Mouse (Mus musculus) layer of hippocampus, postnatal 14 days (tissue): ENCODE measurements around the gene Klhl33. TPM values are rescaled to one million over a fixed set of nuclear protein-coding genes. Genes with fewer than 3 reads are reported as not detected.
A peak's percentile ranks its signal among the peaks of the same experiment; 100 is the strongest.
"Not testable (repeated sequence)": the region's sequence is repeated elsewhere in the genome, so short reads cannot be mapped to it uniquely, and the experiment has no call there.

ENCODE experiments used
- DNase-seq, 2 experiments: peaks; one replicate each; pipeline ENCODE4 v3.0.0; 2021 to 2022; ENCODE audit warnings: low spot score in 2 of 2, mixed read lengths in 1 of 2
- total RNA-seq, 2 experiments: library from RNA; stranded (reverse); gene quantifications; 2 replicates each; pipeline ENCODE4 v1.2.3; 2021

The Klhl33 gene
- total RNA-seq, 2 experiments from 2014 or later, result 2.4 to 2.5 TPM

DNA sequence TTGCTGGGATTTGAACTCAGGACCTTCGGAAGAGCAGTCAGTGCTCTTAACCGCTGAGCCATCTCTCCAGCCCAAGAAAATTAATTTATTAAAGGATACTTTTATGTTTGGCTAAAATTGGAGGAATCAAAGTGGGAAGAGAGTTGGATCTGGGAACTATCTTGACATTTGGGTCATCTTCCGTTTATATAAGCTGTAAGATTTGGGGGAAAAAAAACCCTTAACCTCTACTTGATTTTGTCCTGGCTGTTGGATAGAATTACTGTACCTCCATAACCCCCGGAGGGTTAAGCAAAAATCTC is 7.5 kb upstream of the Klhl33 start:
- no peak for DNase-seq

DNA sequence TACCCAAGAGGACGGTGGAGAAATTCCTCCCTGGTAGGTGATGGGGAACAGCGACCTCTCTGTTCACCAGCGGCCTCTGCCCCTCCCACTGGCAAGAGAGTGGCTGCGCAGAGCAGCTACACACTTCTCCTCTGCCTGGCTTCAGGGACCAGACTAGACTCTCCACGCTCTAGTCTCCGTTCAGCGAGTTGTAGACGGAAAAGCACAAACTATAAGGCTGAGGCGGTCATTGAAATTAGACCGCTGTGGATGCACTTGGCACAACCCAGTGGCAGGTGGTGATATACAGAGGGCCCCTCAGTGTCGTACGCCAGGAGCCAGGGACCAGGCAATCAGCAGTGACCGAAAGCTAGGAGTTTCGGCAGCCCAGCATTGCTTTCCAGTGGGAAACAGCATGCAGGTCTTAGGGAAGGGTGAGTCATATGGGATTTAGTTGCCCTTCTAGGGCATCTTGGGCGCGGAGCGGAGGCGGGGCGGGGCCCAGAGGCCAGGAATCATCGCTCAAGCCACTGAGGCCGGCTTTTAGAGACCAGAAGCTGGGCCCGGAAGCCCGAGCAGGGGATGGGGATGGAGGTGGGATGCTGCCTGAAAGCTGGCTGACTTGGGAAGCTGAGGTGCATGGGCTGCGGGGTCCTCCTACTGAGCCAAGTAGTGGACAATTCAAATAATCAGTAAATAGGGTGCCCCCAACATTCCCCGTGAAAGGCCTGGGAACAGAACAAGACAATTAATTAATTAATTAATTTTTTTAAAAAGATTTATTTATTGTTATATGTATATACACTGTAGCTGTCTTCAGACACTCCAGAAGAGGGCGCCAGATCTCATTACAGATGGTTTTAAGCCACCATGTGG is 6.9 kb upstream of the Klhl33 start:
- DNase-seq, result peak; percentile 9 to 19

DNA sequence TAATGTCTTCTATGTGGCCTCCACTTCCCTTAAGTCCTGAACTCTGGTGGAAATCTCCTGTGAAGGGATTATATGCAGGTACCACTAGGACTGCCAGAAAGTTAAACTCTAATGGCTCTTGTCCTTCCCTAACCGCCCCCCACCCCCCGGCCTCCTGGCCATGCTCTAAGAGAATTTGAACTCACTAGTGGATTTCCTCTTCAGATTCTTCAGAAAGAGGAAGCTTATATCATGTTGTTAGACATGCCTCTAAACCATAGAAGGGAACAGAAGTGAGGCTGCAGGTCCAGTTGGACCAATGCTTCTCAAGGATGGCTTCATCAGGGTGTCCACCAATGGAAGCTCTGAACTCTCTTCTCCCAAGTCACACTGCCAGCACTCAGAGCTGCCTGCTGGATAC is 685 bp upstream of the Klhl33 start:
- DNase-seq, result not testable (repeated sequence)

DNA sequence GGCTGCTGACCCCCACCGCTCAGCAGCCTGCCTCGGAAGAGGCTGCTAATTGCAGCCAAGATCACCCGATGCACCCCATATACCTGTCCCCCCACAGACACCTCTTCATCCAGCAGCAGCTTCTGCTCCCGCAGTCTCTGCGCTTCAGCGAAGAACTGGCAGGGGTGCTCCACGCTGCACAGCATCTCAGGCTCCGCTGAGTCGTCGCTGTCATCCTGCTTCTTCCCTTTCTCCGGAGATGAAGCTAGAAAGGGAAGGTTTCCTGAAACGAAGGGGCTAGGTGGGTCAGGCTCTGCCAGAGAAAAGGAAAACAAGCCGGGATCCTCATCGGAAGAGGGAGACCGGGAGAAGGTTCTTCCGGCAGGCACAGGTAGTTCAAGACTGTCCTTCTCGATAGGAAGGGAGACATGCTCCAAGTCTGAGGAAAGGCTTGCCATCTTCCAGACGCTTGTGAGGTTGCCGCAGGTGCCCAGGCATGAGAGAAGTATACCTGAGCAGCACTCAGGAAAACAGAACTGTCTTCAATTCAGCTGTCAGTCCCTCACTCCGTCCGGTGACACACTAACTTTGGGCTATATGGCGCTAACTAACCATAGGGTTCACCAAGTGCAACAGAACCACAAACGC is 447 bp downstream of the Klhl33 start:
- DNase-seq, result peak; percentile 12 to 27

DNA sequence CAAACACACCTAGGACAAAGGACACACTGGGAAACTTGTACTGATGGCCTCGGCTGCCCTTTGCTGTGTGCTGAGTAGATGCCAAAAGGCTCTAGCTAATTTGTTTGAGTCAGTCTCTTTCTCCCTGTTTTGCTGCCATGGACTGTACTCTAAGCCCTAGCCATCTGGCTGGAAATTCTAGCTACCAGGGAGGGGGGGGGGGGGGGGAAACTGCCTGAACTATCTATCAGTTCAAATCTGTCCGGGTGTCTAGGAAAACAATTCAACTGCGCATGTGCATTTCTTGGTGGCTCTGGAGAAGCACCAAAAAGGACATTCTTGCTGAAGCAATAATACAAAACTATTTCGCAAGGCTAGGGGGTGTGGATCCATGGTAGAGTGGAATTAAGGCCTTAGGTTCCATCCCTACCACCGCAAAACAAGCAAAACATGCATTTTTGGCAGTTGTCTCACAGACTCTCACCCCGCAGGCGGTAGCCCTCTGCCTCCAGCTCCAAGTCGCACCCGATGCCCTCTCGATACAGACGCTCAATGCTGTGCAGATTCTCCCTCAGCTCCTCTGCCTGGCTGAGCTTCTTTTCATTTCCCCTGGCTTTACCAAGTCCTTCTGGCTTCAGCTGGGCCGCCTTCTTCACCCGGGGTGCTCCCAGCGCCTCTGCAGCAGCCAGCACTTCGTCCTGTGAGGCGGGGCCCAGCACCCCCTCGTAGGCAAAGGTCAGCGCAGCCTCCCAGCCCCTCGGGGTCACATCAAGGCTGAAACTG is 1.1 kb downstream of the Klhl33 start:
- peak; percentile 30 to 35 for DNase-seq

DNA sequence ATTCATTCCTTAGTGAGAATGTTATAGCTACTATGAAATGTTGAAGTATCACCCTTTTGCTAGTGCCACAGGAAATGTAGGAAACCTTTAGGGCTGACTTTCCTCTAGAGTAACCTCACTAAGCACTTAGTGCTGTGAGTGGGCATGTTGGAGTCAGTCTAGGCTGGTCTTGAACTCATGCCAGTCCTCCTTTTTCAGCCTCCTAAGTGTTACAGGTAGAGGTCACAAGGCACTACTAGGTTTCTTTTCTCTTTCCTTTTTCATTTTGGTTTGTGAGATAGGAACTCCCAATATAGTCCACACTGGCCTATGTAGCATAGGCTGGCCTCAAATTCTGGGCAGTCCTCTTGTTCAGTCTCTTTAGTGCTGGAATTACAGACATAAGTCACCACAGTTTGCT is 1.9 kb downstream of the Klhl33 start:
- no peak for DNase-seq

DNA sequence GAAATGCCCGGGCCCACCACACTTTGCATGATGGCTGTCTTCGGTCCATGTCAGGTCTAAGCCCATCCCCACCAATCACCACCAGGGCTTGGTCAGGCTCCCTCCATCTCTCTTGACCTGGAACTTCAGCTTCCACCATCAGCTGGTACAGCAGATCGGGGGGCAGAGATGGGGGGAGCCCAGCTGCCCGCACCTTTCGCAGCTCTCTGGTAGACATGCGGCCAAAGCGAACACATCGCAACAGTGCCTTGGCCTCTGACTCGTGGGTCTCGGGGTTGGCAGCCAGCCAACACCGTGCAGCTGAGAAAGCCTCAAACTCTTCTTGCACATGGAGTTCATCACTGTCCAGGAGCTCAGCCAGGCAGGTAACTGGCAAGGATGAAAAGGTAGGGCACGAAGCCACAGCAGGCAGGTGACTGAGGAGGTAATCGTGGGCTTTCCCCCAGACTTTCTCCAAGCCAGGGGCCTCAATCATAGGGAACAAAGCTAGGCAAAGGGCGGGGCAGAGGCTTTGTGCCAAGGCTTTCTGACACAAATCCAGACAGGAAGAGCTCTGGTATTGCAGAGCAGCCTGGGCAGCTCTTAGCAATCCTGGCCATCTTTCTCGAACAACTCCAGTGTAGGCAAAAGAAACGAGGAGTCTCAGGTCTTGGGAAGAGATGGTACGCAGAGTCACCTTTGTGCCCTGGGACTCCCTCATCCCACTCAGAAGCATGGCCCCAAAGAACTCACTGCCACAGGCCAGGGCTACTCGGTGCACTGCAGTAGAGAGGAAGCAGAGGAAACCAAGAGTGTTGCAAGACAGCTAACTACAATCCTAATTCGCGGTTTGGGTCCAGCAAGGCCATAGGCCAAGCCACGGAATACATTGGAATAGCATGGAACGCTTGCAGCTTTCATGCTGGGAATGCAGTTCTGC is 4.5 kb downstream of the Klhl33 start:
- DNase-seq, result no peak

DNA sequence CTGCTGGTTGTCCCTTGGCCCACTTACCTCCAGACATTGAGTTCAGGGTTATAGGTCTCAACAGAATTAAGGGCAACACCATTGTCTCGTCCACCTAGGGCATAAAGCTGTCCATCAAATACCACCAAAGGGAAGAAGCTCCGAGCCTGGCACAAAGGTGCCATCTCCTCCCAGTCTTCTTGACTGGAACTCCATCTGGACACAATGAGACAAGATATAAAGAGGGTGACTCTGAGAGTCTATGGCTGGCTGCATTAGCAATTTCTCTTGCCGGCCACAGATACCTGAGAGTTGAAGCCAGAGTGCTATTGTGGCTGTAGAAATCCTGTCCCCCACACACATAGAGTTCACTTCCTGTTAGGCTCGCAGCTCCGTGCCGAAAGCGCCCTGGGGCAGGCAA is 5.2 kb downstream of the Klhl33 start:
- no peak for DNase-seq

DNA sequence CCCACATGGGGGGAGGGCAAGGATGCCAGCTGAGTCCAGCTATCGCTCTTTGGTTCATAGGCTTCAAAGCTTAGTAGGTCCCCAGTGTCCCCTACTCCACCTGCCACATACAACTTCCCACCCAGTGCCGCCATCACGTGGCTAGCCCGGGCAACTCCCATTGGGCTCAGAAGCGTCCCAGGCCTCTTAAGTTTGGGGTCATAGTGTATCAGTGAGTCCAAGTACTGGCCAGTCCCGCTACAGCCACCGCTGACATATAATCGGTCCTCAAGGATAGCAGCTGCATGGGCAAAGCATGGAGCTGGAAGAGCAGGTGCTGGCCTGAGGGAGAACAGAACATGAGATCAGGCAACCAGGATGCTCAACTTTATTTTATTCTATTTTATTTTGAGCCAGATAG is 5.7 kb downstream of the Klhl33 start:
- no peak for DNase-seq

DNA sequence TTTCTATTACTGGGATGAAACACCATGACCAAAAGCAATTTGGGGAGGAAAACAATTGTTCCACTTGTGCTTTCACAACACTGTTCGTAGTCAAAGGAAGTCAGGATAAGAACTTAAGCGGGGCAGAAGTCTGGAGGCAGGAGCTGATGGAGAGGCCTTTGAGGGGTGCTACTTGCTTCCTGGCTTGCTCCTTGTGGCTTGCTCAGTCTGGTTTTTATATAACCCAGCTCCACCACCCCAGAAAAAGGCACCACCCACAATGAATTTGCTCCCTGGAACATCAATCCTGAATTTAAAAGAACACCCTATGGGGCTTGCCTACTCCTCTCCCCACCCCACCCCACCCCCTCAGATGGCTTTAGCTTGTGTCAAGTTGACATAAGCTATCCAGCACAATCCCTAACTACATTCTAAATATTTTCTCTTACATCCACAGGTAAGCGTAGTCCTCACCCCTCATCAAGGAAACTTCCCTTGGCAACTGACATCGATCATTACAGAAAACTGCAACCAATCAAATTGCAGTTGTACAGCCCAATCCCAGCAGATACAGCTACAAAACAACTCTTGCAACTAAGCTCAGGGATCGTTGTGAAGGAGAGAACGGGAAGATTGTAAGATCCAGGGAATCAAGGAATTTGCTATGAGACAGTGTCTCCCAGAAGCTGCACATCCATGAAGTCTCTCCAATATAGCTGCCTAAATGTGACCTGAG is 20.9 kb downstream of the Klhl33 start:
- no peak for DNase-seq

DNA sequence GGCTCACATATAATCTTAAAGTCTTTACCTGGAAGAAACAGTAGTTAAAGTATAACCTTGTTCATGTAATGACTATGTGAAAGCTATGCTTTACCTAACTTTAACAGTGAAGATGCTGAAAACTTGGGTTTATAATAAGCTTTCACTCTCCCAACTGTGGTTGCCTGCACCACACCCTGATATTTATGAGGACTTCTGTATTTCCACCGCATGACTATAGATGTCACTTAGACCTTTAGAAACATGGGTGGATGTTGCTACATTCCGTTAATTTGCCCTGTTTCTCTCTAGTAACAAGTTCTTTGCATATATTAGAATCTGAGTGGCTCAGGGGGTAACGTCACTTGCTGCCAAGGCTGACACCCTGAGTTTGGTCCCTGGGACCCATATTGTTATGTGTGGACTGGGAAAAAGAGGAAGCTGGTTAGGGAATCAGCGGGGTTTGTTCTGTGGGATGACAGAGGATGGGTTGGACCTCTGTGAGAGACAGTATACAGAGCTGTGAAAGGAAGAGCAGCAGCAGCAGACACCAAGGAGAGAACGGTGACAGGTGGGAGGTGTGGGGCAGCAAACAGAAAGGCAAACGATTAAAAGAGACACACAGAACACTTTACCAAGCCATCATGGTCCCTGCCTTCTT is 21.6 kb downstream of the Klhl33 start:
- DNase-seq, result no peak

DNA sequence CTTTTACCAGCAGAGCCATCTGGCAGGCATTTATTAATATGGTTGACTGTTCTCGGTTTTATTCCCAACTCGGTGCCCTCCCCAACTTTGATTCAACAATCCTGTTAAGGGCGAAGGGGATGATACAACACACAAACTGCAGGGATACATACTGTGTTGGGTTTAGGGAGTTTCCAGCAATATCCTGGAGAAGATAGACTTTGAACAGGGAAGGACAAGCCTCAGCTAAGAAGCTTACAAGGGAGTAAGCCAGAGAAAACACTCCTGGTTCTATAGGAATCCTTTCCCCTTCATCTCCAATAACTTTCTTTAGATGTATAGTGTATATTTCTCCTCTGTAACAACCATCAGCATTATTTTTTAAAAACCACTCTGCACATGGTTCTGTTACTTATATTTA is 22.1 kb downstream of the Klhl33 start:
- no peak for DNase-seq

DNA sequence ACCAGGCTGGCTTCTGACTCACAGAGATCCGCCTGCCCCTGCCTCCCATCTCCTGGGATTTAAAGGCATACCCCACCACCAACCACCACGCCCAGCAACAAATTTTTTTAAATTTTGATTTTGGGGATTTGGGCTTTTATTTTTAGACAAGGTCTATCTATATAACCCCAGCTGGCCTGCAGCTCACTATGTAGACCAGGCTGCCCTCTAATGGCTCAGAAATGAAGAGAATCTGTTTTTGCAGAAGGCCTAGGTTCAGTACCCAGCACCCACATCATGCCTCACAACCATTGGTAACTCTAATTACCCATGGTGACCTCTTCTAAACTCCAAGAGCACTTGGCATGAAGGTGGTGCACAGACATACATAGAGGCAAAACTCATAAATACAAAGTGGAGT is 26.0 kb downstream of the Klhl33 start:
- no peak for DNase-seq

DNA sequence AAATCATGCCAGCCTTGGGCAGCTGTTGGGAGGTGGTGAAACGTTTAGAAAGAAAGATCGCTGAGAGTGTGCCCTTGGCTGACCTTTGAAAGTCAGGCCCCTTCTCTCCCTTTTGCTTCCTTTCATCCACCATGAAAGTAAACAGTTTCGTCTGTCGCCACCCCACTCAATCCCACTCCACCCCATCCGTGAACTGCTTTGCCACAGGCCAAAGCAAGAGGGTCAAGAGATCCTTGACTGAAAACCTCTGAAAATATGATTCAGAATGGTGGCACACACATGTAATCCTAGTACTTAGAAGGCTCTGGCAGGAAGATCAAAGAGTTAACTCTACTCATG is 26.5 kb downstream of the Klhl33 start:
- no peak for DNase-seq

DNA sequence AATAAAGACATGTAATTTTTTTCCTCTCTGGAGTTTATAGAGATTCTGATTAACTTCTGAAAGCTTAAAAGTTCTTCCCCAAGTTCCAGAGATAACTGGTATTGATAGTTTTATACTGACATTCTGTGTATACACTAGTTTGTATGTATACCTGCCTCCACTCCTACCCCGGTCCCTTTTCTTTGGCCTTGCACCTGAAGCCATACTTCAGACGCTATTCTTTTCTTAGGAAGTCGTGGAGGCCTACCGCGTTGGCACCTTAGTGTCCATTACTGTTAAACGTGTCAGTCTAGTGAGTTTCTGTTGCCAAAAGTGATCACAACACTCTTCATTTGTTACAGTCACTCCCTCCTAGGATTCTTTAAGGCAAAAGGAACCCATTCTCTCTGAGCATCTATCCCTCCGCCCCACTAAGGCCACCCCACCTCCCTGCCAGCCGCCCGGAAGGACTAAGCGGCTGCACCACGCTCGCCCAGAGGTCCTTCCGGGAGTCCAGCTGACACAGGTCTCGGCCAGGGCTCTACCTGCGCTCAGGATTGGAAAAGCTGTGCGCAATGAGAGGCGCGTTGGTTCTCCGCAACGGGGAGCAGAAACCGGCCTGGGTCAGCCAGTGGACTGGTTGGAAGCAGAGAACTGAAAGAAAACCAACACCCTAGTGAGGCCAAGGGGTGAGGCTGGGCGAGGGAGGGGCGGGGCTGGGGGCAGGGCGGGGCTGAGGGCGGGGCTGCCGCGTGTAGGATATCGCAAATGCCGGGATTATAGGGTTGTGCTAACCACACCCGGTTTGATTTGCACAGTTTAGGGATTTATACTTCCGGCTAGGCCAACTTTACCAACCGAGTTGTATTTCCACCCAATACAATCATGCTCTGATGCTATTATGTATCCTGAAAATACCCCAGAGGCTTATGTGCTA is 27.2 kb downstream of the Klhl33 start, which contains the start of gene Tep1:
Tep1 (minus strand) TSS at position 672 of the 916 bp plus-strand sequence.
- DNase-seq, result peak; percentile 14 to 43

DNA sequence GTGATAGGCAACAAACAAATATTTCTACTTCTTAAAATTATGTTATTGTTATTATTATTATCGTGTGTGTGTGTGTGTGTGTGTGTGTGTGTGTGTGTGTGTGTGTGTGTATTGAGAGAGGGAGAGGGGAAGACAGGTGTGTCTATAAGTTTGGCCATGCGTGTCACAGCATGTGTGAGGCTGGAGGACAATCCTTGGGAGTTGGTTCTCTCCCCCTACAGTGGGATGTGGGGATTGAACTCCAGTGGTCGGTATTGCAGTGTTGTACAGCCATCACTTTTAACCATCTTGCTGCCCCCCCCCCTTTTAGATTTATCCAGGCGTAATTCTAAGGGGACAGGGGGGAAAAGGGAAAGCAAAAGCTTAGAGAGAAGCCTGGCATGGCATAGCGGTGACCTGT is 28.7 kb downstream of the Klhl33 start:
- DNase-seq, result no peak

DNA sequence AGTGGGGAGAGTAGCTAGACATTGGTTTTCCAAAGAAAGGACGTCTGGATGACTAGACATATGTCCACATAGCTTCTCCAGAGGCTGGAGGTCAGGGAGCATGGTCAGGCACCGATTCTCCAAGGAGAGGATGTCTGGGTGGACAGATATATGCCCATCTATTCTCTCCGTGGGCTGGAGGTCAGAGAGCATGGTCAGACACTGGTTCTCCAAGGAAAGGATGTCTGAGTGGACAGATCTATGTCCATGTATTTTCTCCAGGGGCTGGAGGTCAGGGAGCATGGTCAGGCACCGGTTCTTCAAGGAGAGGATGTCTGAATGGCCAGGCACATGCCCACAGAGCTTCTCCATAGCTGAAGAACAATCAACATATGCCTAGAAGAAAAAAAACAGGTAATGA is 29.1 kb downstream of the Klhl33 start:
- DNase-seq, result no peak

DNA sequence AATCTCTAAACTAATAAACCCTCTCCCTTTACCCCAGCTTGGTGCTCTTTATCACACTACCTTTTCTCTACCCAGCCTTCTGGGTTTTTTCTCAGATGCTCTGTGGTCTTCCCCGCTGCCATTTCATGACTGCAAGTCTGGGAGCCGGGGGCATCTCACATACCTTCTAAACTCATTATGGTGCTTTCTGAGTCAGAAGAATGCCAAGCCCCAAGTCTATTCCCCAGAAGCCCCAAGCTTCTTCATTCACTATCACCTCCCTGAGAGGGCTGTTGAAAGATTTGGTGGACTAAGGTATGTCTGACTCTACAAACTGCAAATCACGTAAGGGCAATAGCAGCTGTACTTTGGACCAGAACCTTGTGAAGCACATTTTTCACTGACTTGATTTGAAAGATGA is 30.3 kb downstream of the Klhl33 start:
- no peak for DNase-seq

DNA sequence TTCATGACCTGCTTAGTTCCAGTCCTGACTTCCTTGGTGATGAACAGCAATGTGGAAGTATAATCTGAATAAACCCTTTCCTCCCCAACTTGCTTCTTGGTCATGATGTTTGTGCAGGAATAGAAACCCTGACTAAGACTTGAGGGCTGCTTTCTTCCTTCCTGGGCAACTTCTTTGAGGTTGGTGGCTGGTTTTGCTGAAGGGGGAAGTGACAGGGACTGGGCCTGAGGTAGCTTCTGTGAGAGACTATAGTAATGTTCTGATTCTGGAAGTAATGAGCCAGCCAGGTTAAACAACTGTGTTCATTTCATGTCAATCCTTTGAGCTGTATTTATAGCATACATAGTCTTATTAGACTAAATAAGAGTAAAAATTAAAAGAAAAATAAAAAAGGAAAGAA is 32.3 kb downstream of the Klhl33 start:
- not testable (repeated sequence) for DNase-seq
